Mouse (Mus musculus) gastrocnemius, postnatal 4 days (tissue): Measurements from ENCODE around the gene Fbxl19. TPM values are rescaled to one million over a fixed set of nuclear protein-coding genes. Genes with fewer than 3 reads are reported as not detected.

ENCODE experiments used
- DNase-seq, 2 experiments: peaks; one replicate each; pipeline ENCODE4 v3.0.0; 2021 to 2022; ENCODE audit warnings: low spot score in 2 of 2, mixed read lengths in 2 of 2
- long read RNA-seq, 2 experiments: library from polyadenylated mRNA; stranded (forward); transcript quantifications; one replicate each; pipeline ENCODE4 v2.0.0; 2021
- total RNA-seq, 2 experiments: library from RNA; stranded (reverse); gene quantifications; 2 replicates each; pipeline ENCODE4 v1.2.3; 2021

Gene Fbxl19
- total RNA-seq = 1 to 10 TPM; 8.6 to 8.8 TPM
- long read RNA-seq, experiment 1 = 0 reads
- long read RNA-seq, experiment 2, partial matches to known transcripts = 0 of 1 reads
- long read RNA-seq, experiment 2, other reads (novel, unspliced or antisense) = 1 of 1 reads

- peak in 1 of 2 experiments; percentile 79 for DNase-seq
Measured at GRCm38 (mm10) chr7:127744366-127745045, at the start of gene Fbxl19. Gene Fbxl19, plus strand, starts transcription at chr7:127744543.

GRCm38 (mm10) chr7:127698986-127699385 lies 45.4 kb upstream of the Fbxl19 start:
- no peak for DNase-seq

GRCm38 (mm10) chr7:127700712-127701331 lies 43.5 kb upstream of the Fbxl19 start:
- no peak for DNase-seq

- DNase-seq = no peak
Measured at GRCm38 (mm10) chr7:127703561-127704178, 40.7 kb upstream of the Fbxl19 start.

GRCm38 (mm10) chr7:127704598-127704997 lies 39.7 kb upstream of the Fbxl19 start:
- DNase-seq = no peak

- no peak for DNase-seq
Measured at GRCm38 (mm10) chr7:127705706-127706105, 38.6 kb upstream of the Fbxl19 start.

GRCm38 (mm10) chr7:127707045-127707956 lies 37.0 kb upstream of the Fbxl19 start:
- DNase-seq = peak in 1 of 2 experiments; percentile 49

GRCm38 (mm10) chr7:127707957-127708206 lies 36.5 kb upstream of the Fbxl19 start:
- no peak for DNase-seq

GRCm38 (mm10) chr7:127708207-127709078 lies 35.9 kb upstream of the Fbxl19 start, which contains the start of gene Bcl7c:
Gene Bcl7c, minus strand, starts transcription at chr7:127708933.
- peak; percentile 89 to 92 for DNase-seq

GRCm38 (mm10) chr7:127709261-127709979 lies 34.9 kb upstream of the Fbxl19 start:
- DNase-seq = no peak

- DNase-seq = no peak
Measured at GRCm38 (mm10) chr7:127711031-127711430, 33.3 kb upstream of the Fbxl19 start.

- no peak for DNase-seq
Measured at GRCm38 (mm10) chr7:127711456-127711855, 32.9 kb upstream of the Fbxl19 start.

- DNase-seq = peak; percentile 59 to 86
Measured at GRCm38 (mm10) chr7:127712461-127713385, 31.6 kb upstream of the Fbxl19 start, which contains the start of gene Ctf1. Gene Ctf1, plus strand, starts transcription at chr7:127712736.

- DNase-seq = no peak
Measured at GRCm38 (mm10) chr7:127714816-127715215, 29.5 kb upstream of the Fbxl19 start.

GRCm38 (mm10) chr7:127716992-127717391 lies 27.4 kb upstream of the Fbxl19 start:
- peak; percentile 63 to 76 for DNase-seq

GRCm38 (mm10) chr7:127718339-127718738 lies 26.0 kb upstream of the Fbxl19 start:
- DNase-seq = no peak

GRCm38 (mm10) chr7:127719258-127719657 lies 25.1 kb upstream of the Fbxl19 start:
- DNase-seq = no peak

GRCm38 (mm10) chr7:127725490-127725889 lies 18.9 kb upstream of the Fbxl19 start:
- DNase-seq = no peak
